Mouse (Mus musculus) olfactory bulb, adult 2 months (tissue): ENCODE data around the gene Ubl7.

Experiments
- CTCF ChIP-seq: fragments of 200-500 bp; IDR thresholded peaks from 2 replicates; pipeline ENCODE4 v1.5.1; 2012; ENCODE audit warnings: low read depth, mild to moderate bottlenecking, low read length, moderate library complexity; ENCODE audit not compliant: insufficient read depth
- POLR2A ChIP-seq: fragments of 200-500 bp; IDR thresholded peaks from 2 replicates; pipeline ENCODE4 v1.6.1; 2012; ENCODE audit warnings: mild to moderate bottlenecking, low read depth, low read length, moderate library complexity; ENCODE audit not compliant: insufficient read depth

- TF ChIP-seq CTCF, result no peak
- no peak for TF ChIP-seq POLR2A
Measured at GRCm38 (mm10) chr9:57958615-57959014, 47.8 kb downstream of the Ubl7 start.
